Mouse (Mus musculus): ENCODE results near the gene Arfrp1.

The Arfrp1 gene

GRCm38 (mm10) chr2:181377230-181377629 is 12.0 kb upstream of the Arfrp1 start:
- DNase-seq (ENCODE audit: low spot score in 2 of 2) = peak in 1 of 2 experiments; percentile 24

GRCm38 (mm10) chr2:181375787-181376186 is 10.6 kb upstream of the Arfrp1 start:
- peak in 1 of 2 experiments; percentile 43 for DNase-seq (ENCODE audit: low spot score in 2 of 2)

- DNase-seq (ENCODE audit: low spot score in 2 of 2) = no peak
These were observed 4.8 kb upstream of the Arfrp1 start for GRCm38 (mm10) chr2:181370001-181370400.

- no peak for DNase-seq (ENCODE audit: low spot score in 2 of 2)
These were observed 461 bp upstream of the Arfrp1 start for GRCm38 (mm10) chr2:181365655-181366075.

GRCm38 (mm10) chr2:181364487-181364859 is 731 bp downstream of the Arfrp1 start:
- no peak for DNase-seq (ENCODE audit: low spot score in 2 of 2)

- no peak for DNase-seq (ENCODE audit: low spot score in 2 of 2)
These were observed 1.3 kb downstream of the Arfrp1 start for GRCm38 (mm10) chr2:181363946-181364345.

- no peak for DNase-seq (ENCODE audit: low spot score in 2 of 2)
These were observed 8.4 kb downstream of the Arfrp1 start for GRCm38 (mm10) chr2:181356780-181357179.

GRCm38 (mm10) chr2:181342766-181343165 is 22.4 kb downstream of the Arfrp1 start:
- DNase-seq (ENCODE audit: low spot score in 2 of 2) = no peak

- DNase-seq (ENCODE audit: low spot score in 2 of 2) = no peak
These were observed 24.8 kb downstream of the Arfrp1 start for GRCm38 (mm10) chr2:181340426-181340825.

GRCm38 (mm10) chr2:181334023-181334422 is 31.2 kb downstream of the Arfrp1 start:
- DNase-seq (ENCODE audit: low spot score in 2 of 2) = peak; percentile 51 to 61

GRCm38 (mm10) chr2:181332542-181332941 is 32.7 kb downstream of the Arfrp1 start:
- DNase-seq (ENCODE audit: low spot score in 2 of 2) = no peak

GRCm38 (mm10) chr2:181326098-181326497 is 39.1 kb downstream of the Arfrp1 start:
- no peak for DNase-seq (ENCODE audit: low spot score in 2 of 2)

- DNase-seq (ENCODE audit: low spot score in 2 of 2) = no peak
These were observed 43.1 kb downstream of the Arfrp1 start for GRCm38 (mm10) chr2:181322136-181322535.

- DNase-seq (ENCODE audit: low spot score in 2 of 2) = no peak
These were observed 45.1 kb downstream of the Arfrp1 start for GRCm38 (mm10) chr2:181320103-181320499.

GRCm38 (mm10) chr2:181319248-181320102 is 45.7 kb downstream of the Arfrp1 start, which contains the start of gene Rtel1:
Gene Rtel1, plus strand, starts transcription at chr2:181319739.
- DNase-seq (ENCODE audit: low spot score in 2 of 2) = peak; percentile 77 to 82

- no peak for DNase-seq (ENCODE audit: low spot score in 2 of 2)
These were observed 51.0 kb downstream of the Arfrp1 start, which contains the start of gene Stmn3 for GRCm38 (mm10) chr2:181314080-181314810. Gene Stmn3, minus strand, starts transcription at chr2:181314500.

GRCm38 (mm10) chr2:181313344-181314079 is 51.7 kb downstream of the Arfrp1 start:
- DNase-seq (ENCODE audit: low spot score in 2 of 2) = no peak

GRCm38 (mm10) chr2:181313006-181313343 is 52.2 kb downstream of the Arfrp1 start:
- no peak for DNase-seq (ENCODE audit: low spot score in 2 of 2)

- no peak for DNase-seq (ENCODE audit: low spot score in 2 of 2)
These were observed 52.8 kb downstream of the Arfrp1 start for GRCm38 (mm10) chr2:181312435-181312834.
